Mouse (Mus musculus) liver, embryonic 14.5 days (tissue): ENCODE results near the gene Slc17a9. TPM values are rescaled to one million over a fixed set of nuclear protein-coding genes. Genes with fewer than 3 reads are reported as not detected.

Source experiments
- ATAC-seq: fragments of 200-750 bp; cut with Nextera tagmentation; 2 replicates; pipeline ENCODE4 v1.8.0; 2017; ENCODE audit warnings: moderate number of reproducible peaks, mild to moderate bottlenecking, moderate library complexity; ENCODE audit not compliant: insufficient read depth
- DNase-seq, 3 experiments: peaks; one replicate each; pipeline ENCODE4 v3.0.0-alpha.2; 2012 to 2013; ENCODE audit warnings: low read depth in 3 of 3, low spot score in 3 of 3
- H3K27ac ChIP-seq: fragments of 300-500 bp; sonication (generic); 2 replicates; pipeline ENCODE4 v1.5.1; 2014; ENCODE audit warnings: moderate library complexity, mild to moderate bottlenecking, control low read depth, inconsistent platforms
- H3K27me3 ChIP-seq: fragments of 300-500 bp; sonication (generic); 2 replicates; pipeline ENCODE4 v1.6.1; 2014; ENCODE audit warnings: mild to moderate bottlenecking, low read length, moderate library complexity; ENCODE audit not compliant: control insufficient read depth, insufficient read depth
- H3K36me3 ChIP-seq: fragments of 300-500 bp; sonication (generic); replicated peaks from 2 replicates; pipeline ENCODE4 v1.6.1; 2014; ENCODE audit warnings: low read depth; ENCODE audit not compliant: control insufficient read depth, insufficient read depth
- H3K4me1 ChIP-seq, 2 experiments: fragments of 200-500 bp in 1 of 2; fragments of 300-500 bp in 1 of 2; sonication (generic) in 1 of 2; replicated peaks; 2 replicates each; pipeline ENCODE4 v1.6.1; 2012 to 2014; ENCODE audit warnings: antibody characterized with exemption in 1 of 2, inconsistent platforms in 1 of 2, low read length in 1 of 2; ENCODE audit not compliant: control insufficient read depth in 2 of 2, insufficient read depth in 2 of 2
- H3K4me2 ChIP-seq: fragments of 300-500 bp; sonication (generic); 2 replicates; pipeline ENCODE4 v1.6.1; 2014; ENCODE audit warnings: low read depth, mild to moderate bottlenecking, control low read depth, moderate library complexity
- H3K4me3 ChIP-seq, 2 experiments: fragments of 200-500 bp in 1 of 2; fragments of 300-500 bp in 1 of 2; sonication (generic) in 1 of 2; 2 replicates each; pipeline ENCODE4 v1.5.1; 2012 to 2014; ENCODE audit warnings: low read depth in 2 of 2, low read length in 2 of 2, mild to moderate bottlenecking in 2 of 2, control low read depth in 1 of 2, inconsistent platforms in 1 of 2, moderate library complexity in 1 of 2; ENCODE audit not compliant: insufficient read depth in 1 of 2
- H3K9ac ChIP-seq: fragments of 300-500 bp; sonication (generic); replicated peaks from 2 replicates; pipeline ENCODE4 v1.6.1; 2014; ENCODE audit warnings: mild to moderate bottlenecking, control low read depth, moderate library complexity
- H3K9me3 ChIP-seq: fragments of 300-500 bp; sonication (generic); 2 replicates; pipeline ENCODE4 v1.6.1; 2016; ENCODE audit warnings: low read length, mixed read lengths; ENCODE audit not compliant: control insufficient read depth
- CTCF ChIP-seq: IDR thresholded peaks from 2 replicates; pipeline ENCODE4 v1.5.1; 2016; ENCODE audit warnings: antibody characterized with exemption, low read depth, control low read depth
- EP300 ChIP-seq: IDR thresholded peaks from 2 replicates; pipeline ENCODE4 v1.6.1; 2016; ENCODE audit warnings: antibody characterized with exemption, low read depth
- WGBS: fragments of 180-500 bp; shearing (Covaris S2); extraction: QIAGEN DNeasy Blood & Tissue Kit; methylation state at CpG from one replicate; pipeline ENCODE4 v1.1.7; 2014; ENCODE audit not compliant: insufficient replicate concordance; 5-methylcytosine and 5-hydroxymethylcytosine counted together
- polyA plus RNA-seq, 2 experiments: library from polyadenylated mRNA; depleted of rRNA in 1 of 2; stranded (reverse) in 1 of 2; unstranded in 1 of 2; fragments of >200 nt; fragmentation: Nextera tagmentation in 1 of 2; extraction: Ambion mirVana in 1 of 2; gene quantifications; 2 replicates each; pipeline versions ENCODE4 v1.2.1 to v1.2.3; 2012 to 2014

Gene Slc17a9
- polyA plus RNA-seq, 2 experiments, result 6.8 to 7.7 TPM

DNA sequence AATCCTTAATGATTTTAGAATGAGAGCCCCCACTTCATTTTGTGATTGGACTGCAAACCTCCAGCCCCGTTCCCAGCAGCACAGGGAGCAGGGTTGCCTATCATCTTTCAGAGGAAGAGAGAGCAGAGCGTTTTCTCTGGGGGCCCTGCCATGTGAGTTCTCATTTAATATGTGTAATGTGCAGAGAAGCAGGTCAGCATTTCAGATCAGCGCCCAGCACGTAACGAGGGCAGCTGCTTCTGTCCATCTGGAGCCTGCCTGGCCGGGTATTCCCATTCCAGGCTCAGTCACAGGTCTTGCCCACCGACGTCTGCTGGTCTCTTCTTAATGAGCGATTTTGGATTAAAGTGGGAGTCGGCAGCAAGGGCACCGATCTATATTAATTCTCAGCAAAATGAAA is 39.9 kb downstream of the Slc17a9 start:
- 62% methylated on average over 11 of the region's 11 CpGs for WGBS
- no peaks in the 10 kb centered on the region for H3K27me3 ChIP-seq
- H3K9ac ChIP-seq, result no peak overlapping the region
- H3K36me3 ChIP-seq, result no peaks in the 10 kb centered on the region
- no peaks in the 10 kb centered on the region for H3K4me1 ChIP-seq
- TF ChIP-seq CTCF (no peak), EP300 (no peak)
- no peaks in the 10 kb centered on the region for H3K9me3 ChIP-seq
- ATAC-seq (no peak), DNase-seq (no peak)
- no peak overlapping the region for H3K27ac ChIP-seq
- no peak overlapping the region for H3K4me2 ChIP-seq
- no peak overlapping the region for H3K4me3 ChIP-seq

DNA sequence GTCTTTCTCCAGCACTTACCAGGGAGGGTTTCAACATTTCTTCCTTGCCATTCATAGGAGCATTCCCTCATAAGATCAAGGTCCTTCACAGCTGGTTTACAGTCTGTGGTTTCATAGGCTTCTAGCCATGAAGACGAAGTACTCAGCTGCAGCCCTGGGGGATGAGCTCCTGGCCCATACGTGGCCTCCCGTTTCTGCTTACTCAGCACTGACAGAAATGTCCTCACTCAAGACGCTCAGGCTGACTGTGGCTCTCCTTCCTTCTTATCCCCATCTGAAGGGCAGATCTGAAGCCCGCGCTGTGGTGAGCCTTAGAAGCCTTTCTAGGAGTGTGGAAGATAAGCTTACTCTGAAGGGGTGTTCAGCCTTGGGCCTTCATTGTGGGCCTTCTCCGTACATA is 40.6 kb downstream of the Slc17a9 start:
- no peak for TF ChIP-seq EP300
- Histone ChIP-seq H3K4me3 (no peak overlapping the region), H3K27me3 (no peaks in the 10 kb centered on the region), H3K4me2 (no peak overlapping the region), H3K27ac (no peak overlapping the region), H3K4me1 (no peaks in the 10 kb centered on the region), H3K9me3 (no peaks in the 10 kb centered on the region), H3K9ac (no peak overlapping the region), H3K36me3 (no peaks in the 10 kb centered on the region)
- WGBS, result 49% methylated on average over 7 of the region's 7 CpGs
- DNase-seq (no peak), ATAC-seq (no peak)

DNA sequence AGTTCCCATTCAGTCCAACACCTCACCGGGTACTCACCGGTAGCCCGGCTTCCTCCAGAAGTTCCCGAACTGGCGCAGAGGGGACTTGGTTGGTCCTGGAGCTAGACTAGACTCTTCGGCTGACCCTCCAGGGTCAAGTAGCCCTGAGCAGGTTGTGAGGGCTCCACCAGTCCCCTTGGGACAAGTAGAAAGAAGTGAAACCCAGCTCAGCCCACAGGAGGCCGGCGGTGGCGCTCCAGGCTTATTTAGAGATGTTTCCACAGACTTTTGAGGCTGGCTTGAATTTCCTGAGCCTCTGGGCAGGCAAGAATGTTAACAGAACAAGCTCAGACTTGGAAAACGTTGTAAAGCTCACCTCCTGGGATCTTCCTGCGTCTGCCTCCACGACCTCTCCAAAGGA is 50.2 kb downstream of the Slc17a9 start:
- DNase-seq, result no peak
- Histone ChIP-seq H3K4me3 (no peak overlapping the region), H3K36me3 (no peaks in the 10 kb centered on the region), H3K9me3 (no peaks in the 10 kb centered on the region), H3K4me1 (no peaks in the 10 kb centered on the region), H3K9ac (no peak overlapping the region), H3K27me3 (peaks cover 40% of the 10 kb centered on the region), H3K4me2 (no peak overlapping the region), H3K27ac (no peak overlapping the region)
- no peak for TF ChIP-seq CTCF
- no peak for TF ChIP-seq EP300
- 6% methylated on average over 12 of the region's 12 CpGs for WGBS
- no peak for ATAC-seq

DNA sequence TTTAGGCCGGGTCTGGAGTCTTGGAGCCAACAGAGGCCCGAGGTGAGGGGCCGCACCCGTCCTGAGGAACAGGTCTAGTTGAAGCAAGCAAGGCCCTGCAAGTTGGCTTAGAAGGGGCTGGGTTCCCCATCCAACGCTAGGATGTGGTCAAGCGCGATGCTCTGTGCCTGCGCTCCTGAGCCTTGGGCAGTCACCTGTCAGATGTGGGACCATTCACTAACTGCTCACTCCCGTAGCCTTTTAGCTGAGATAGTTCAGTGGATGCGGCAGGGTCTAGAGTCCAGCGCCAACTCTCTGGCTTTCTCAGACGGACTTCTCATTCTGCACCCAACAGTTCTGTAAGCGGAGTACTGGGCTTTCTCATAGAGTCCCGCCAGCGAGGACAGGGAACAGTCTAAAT is 50.6 kb downstream of the Slc17a9 start:
- no peak overlapping the region for H3K4me2 ChIP-seq
- DNase-seq, result no peak
- H3K27me3 ChIP-seq, result peaks cover 40% of the 10 kb centered on the region
- H3K36me3 ChIP-seq, result no peaks in the 10 kb centered on the region
- no peak overlapping the region for H3K27ac ChIP-seq
- no peaks in the 10 kb centered on the region for H3K4me1 ChIP-seq
- WGBS, result 6% methylated on average over 15 of the region's 15 CpGs
- ATAC-seq, result no peak
- H3K9ac ChIP-seq, result no peak overlapping the region
- no peak overlapping the region for H3K4me3 ChIP-seq
- no peaks in the 10 kb centered on the region for H3K9me3 ChIP-seq
- TF ChIP-seq CTCF, result no peak

DNA sequence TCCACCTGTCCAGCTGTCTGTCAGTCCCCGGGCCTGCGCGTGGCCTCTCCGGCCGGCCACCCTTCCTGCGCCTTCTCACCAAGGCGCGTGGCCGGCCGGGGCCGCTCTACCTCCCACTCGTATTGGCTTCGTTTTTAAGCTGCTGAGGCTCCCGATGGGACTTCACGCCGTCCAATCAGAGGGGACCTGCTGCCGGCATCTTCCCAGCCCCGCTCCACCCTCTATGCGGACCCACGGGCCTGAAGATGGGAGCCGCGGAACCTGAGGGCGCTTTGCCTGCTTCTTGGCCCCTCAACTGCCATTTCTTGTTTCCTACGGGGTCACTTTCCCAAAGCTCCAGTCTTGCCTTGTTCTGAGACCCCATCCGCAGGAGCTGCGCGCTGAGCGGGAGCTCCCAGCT is 51.7 kb downstream of the Slc17a9 start, which contains the start of gene Bhlhe23:
Bhlhe23 (minus strand) TSS at position 108 of the 400 bp plus-strand sequence.
- no peak for DNase-seq
- peaks cover 40% of the 10 kb centered on the region for H3K27me3 ChIP-seq
- WGBS, result 4% methylated on average over 28 of the region's 28 CpGs
- H3K27ac ChIP-seq, result no peak within 1 kb of the TSS
- H3K4me2 ChIP-seq, result no peak within 1 kb of the TSS
- ATAC-seq, result no peak
- H3K4me1 ChIP-seq, result no peaks in the 10 kb centered on the region
- H3K9ac ChIP-seq, result no peak within 1 kb of the TSS
- H3K4me3 ChIP-seq, result no peak within 1 kb of the TSS
- no peaks in the 10 kb centered on the region for H3K36me3 ChIP-seq
- no peak for TF ChIP-seq CTCF
- no peak for TF ChIP-seq EP300
- no peaks in the 10 kb centered on the region for H3K9me3 ChIP-seq
